Mouse (Mus musculus): ENCODE results near the gene Adora1.
"Not testable (repeated sequence)": the region's sequence is repeated elsewhere in the genome, so short reads cannot be mapped to it uniquely, and the experiment has no call there.

The Adora1 gene

DNA sequence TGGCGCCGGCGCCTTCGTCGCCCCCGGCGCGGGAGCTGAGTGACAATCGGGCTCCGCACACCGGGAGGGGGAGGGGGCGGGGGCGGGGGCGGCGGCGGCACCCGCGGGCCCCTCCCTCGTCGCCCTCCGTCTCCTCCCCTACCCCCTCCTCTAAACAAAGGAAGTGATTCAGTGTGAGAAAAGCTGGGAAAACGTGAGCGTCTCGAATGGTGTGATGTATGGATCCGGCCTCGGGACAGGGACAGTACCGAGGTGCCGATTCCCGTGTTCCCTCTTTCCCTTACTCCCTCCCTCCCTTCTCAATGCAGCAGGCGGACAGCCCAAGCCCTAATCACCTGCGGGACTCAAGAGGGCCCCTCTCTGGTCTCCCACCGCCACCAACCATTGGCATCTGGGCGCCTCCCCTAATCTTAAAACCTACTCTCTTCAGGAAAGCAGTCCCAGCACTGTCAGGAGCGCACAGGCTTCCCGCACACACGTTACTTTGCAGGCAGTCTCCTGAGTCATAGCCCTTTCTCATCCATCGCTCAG is at the start of gene Adora1:
TSS of gene Adora1 (minus strand) at position 41 of the 531 bp plus-strand sequence.
- no peak for DNase-seq (ENCODE audit: low spot score in 2 of 2)

DNA sequence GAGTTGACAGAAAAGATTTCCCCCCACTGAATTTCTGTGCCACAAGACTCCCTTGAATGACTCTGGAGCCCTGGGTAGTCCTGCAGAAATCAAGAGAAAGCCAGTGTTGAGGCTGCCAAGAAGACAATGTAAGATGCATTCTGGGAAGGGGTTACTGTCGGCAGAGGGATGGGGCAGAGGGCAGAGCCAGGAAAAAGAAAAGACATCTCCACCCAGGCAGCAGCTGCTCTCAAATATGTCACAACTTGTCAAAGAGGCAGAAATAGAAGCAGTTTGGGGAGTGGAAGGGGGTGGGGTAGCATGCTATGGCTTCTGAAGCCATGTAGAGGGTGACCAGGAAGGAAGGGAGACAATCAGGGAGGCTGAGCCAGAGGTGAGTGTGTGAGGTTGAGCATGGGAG is 47.9 kb upstream of the Adora1 start:
- DNase-seq (ENCODE audit: low spot score in 2 of 2), result no peak

DNA sequence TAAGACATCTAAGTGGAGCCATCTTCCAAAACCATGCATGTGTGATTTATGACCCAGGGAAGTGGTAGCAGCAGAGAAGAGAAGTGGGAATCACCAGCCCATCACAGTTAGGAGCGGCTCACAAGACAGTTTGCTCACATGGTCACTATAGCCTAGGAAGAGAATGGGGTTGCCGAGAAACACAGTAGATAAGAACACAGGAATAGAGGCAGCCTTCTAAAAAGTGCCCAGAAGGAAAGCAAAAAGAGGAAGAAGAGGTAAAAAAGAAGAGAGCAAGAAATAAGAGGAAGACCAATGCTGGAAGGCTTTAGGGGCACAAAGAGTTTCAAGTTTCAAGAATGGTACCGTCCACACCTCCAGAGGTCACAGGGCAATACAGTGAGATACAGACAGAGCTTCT is 47.1 kb upstream of the Adora1 start:
- DNase-seq (ENCODE audit: low spot score in 2 of 2), result no peak

- DNase-seq (ENCODE audit: low spot score in 2 of 2), result no peak
These were observed 46.3 kb upstream of the Adora1 start for GRCm38 (mm10) chr1:134281563-134281962.

DNA sequence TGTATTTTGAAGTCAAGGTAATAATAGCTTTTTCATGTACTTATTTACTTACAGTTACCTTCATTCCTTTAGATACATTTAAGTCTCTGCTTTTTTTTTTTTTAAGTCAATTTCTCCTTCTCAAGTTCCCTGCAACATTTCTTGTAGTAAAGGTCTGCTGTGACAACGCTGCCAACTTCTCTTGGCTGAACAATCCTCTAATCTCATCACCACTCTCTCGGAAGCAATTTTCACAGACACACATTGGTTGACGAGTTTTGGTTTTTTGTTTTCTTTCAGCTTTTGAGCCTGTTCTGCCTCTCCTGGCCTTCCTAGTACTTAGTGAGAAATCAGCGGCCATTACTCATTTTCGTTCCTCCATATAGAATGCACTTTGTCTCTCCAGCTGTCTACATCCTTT is 44.9 kb upstream of the Adora1 start:
- DNase-seq (ENCODE audit: low spot score in 2 of 2), result no peak

DNA sequence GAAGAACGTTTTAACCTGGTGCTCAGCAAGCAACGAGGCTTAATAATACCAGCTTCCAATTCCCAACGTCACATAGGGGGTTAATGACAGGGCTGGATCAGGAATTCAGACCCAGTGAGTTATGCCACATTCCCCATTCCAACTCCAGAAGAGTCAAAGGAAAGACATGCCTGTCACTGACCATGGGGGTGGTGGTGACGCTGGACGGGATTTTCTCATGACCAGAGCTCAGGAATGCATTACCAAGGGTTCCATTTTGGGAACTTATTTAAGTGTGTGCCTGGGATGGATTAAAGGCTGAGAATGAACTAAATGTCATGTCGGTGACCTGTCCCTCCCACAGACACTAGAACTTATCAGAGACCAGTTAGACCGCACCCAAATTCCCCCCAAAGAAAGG is 41.6 kb upstream of the Adora1 start:
- no peak for DNase-seq (ENCODE audit: low spot score in 2 of 2)

- DNase-seq (ENCODE audit: low spot score in 2 of 2), result no peak
These were observed 40.6 kb upstream of the Adora1 start for GRCm38 (mm10) chr1:134275616-134276464.

- DNase-seq (ENCODE audit: low spot score in 2 of 2), result no peak
These were observed 39.3 kb upstream of the Adora1 start for GRCm38 (mm10) chr1:134274483-134274920.

GRCm38 (mm10) chr1:134273493-134274395 is 38.5 kb upstream of the Adora1 start:
- DNase-seq (ENCODE audit: low spot score in 2 of 2), result no peak

DNA sequence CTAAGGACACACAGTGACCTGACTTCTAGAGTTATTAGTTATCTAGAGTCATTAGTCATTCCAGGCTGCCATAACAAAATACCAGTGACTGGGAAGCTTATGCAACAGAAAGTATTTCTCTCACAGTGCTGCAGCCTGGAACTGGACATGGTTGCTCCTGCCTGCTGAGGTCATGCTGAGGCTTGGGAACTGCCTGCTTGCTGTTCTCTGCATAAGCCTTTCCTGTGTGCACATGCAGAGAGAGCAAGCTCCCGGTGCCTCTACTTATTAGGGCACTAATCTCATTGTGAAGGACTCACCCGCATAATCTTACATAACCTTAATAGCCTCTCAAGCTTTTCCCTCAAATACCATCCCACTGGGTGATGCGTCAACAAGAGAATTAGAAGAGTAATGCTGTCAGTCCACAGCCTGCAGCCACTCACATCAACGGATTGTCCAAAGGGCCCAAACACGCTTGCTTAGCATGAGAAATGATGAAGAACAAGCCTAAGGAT is 37.6 kb upstream of the Adora1 start:
- no peak for DNase-seq (ENCODE audit: low spot score in 2 of 2)

GRCm38 (mm10) chr1:134270026-134270425 is 34.8 kb upstream of the Adora1 start:
- no peak for DNase-seq (ENCODE audit: low spot score in 2 of 2)

DNA sequence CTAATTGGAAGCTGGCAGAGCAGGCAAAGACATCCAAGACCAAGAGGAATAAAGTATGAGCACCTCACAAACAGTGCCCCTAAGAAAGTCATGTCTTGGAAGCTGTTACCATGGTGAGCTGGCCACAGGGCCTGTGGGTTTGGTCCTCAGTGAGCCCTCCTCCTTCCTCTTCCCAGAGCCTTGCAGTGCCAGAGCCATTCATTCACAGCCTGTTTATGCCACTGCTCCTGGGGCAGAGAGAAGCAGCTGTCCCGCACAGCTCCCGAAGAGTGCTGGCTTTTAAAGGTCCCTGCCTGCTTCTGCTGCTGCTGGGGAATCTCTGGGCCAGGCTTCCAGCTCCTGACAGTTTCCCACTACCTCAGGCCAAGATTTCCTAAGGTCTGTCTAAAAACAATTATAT is 30.6 kb upstream of the Adora1 start:
- no peak for DNase-seq (ENCODE audit: low spot score in 2 of 2)

- no peak for DNase-seq (ENCODE audit: low spot score in 2 of 2)
These were observed 29.1 kb upstream of the Adora1 start for GRCm38 (mm10) chr1:134264341-134264740.

GRCm38 (mm10) chr1:134249681-134250080 is 14.4 kb upstream of the Adora1 start:
- DNase-seq (ENCODE audit: low spot score in 2 of 2), result not testable (repeated sequence)

DNA sequence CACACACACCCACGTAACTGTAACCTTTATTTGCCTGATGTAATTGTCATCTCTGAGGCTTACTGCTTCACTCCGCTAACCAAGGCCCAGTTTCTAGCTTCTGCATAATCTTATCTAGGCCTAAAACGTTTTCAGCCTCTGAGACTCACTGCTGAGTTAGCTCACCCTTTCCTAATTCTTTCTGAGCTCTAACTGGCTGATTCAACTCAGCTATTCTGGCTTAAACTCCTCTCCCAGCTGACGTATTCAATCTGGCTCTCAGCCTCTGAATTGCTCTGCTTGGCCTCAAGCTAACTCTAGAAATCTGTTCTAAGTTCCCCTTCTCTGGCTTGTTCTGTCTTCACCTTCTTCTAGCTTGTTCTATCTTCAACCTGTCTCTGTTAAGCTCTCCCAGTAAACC is 11.4 kb upstream of the Adora1 start:
- DNase-seq (ENCODE audit: low spot score in 2 of 2), result no peak

DNA sequence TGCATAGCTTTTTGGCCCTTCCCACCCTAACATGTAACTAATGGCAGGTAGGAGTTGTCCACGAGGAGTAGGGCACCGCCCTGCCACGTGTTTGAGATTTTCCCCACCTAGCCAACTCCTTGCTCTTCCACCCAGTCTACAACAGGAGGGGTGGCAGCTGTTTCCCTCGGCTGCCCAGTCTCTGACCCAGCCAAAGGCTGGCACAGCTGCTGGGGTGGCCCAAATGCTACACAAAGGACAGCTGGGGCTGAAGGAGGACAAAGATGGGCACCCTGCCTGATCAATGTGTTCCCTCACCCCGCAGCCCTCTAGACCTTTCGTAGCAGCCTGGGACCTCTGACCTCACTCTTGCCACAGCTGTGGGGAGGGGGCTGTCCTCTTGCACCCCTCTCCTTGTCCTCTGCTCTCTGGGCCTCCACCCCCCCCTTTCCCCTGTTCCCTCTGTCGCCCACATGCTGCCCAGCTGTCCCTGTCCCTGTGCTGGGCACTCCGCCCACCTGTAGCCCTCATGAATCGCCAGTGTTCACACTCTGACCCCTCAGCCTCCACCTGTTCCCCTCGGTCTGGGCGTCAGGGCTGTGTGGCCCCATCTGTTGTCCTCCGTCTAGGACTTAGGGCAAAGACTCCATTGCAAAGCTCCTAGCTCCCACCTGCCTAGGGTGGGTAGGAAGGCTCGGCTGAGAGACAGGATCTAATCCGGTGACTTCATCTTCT is 9.9 kb upstream of the Adora1 start:
- no peak for DNase-seq (ENCODE audit: low spot score in 2 of 2)

- peak; percentile 78 to 87 for DNase-seq (ENCODE audit: low spot score in 2 of 2)
These were observed 9.0 kb upstream of the Adora1 start for GRCm38 (mm10) chr1:134243948-134244914.

DNA sequence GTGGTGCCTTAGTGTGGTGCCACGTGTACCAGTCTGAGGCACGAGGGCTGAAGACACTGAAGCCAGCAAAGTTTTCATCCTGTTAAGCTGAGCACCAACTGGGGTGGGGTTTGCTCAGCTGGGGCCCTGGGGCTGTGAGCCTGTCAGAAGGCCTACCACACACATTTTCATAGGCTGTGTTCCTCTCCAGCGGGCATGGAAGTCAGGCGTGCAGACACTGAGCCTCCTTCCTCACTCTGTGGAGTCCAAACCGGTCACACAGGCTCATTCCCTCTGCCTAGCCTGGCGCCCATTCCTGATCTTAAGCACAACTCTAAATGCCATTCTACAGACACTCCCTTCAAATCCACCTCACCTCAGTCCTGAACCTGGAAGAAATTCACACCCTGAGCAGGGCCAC is 8.3 kb upstream of the Adora1 start:
- no peak for DNase-seq (ENCODE audit: low spot score in 2 of 2)

GRCm38 (mm10) chr1:134242286-134242685 is 7.1 kb upstream of the Adora1 start:
- no peak for DNase-seq (ENCODE audit: low spot score in 2 of 2)

DNA sequence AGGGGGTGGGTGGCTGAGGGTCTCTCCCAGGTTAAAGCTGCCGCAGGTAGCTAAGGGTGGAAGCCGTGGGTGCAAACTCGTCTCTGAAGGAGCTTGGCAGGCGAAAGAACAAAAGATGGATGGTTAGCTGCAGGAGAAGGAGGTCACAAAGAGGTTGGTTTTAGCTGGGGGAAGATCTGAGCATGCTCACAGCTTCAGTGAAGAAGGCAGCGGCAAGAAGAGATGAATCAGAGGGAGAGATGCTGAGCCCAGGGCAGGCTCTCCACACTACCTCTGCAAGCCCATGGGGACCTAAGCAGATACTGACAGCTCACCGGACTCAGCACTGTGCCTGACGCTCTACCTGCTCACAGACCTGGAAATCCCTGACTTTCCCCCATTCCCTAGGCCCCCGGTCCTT is 6.1 kb upstream of the Adora1 start:
- no peak for DNase-seq (ENCODE audit: low spot score in 2 of 2)
